Mouse (Mus musculus): ENCODE measurements at regions not wholly inside any gene's neighbourhood (a gene's known extent, or its start where the extent isn't known, plus 50 kb on each side); places are given as distances from the start of the nearest gene placed in this dataset.

- no peak for TF ChIP-seq POLR2A (IDR thresholded peaks at IDR 0.05; ENCODE audit: borderline replicate concordance, extremely low read depth, insufficient read depth, insufficient read length, poor library complexity, severe bottlenecking)
- TF ChIP-seq CTCF (IDR thresholded peaks at IDR 0.05; ENCODE audit: borderline replicate concordance, extremely low read depth, insufficient read depth, insufficient read length), result no peak
- DNase-seq (ENCODE audit: low read depth), result no peak
Measured at GRCm38 (mm10) chr13:107389074-107389473, 367.1 kb upstream of the Kif2a start.

DNA sequence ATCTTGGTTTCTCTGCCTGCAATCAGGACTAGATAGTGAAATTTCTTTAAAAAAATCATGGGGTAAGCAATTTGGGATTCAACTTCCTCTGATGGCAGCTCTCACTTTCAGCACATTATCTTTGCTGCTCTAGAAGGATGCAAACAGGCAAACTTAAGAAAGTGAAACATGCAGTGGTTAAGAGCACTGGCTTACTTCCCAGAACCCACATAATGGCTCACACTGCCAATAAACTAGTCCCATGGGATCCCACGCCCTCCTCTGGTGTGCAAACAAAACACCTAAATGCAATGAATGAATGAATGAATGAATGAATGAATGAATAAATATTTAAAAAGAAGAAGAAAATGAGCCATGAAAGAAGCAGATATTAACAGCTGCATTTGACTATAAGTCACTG lies 356.1 kb upstream of the Kif2a start:
- DNase-seq (ENCODE audit: low read depth), result no peak
- TF ChIP-seq CTCF (IDR thresholded peaks at IDR 0.05; ENCODE audit: borderline replicate concordance, extremely low read depth, insufficient read depth, insufficient read length), result no peak
- TF ChIP-seq POLR2A (IDR thresholded peaks at IDR 0.05; ENCODE audit: borderline replicate concordance, extremely low read depth, insufficient read depth, insufficient read length, poor library complexity, severe bottlenecking), result no peak

- no peak for TF ChIP-seq POLR2A (IDR thresholded peaks at IDR 0.05; ENCODE audit: borderline replicate concordance, extremely low read depth, insufficient read depth, insufficient read length, poor library complexity, severe bottlenecking)
- TF ChIP-seq CTCF (IDR thresholded peaks at IDR 0.05; ENCODE audit: borderline replicate concordance, extremely low read depth, insufficient read depth, insufficient read length), result no peak
- no peak for DNase-seq (ENCODE audit: low read depth)
Measured at GRCm38 (mm10) chr13:107372666-107373065, 350.7 kb upstream of the Kif2a start.

- DNase-seq (ENCODE audit: low read depth), result no peak
- TF ChIP-seq CTCF (IDR thresholded peaks at IDR 0.05; ENCODE audit: borderline replicate concordance, extremely low read depth, insufficient read depth, insufficient read length) (no peak), POLR2A (IDR thresholded peaks at IDR 0.05; ENCODE audit: borderline replicate concordance, extremely low read depth, insufficient read depth, insufficient read length, poor library complexity, severe bottlenecking) (no peak)
Measured at GRCm38 (mm10) chr13:107371616-107372582, 350.0 kb upstream of the Kif2a start.

DNA sequence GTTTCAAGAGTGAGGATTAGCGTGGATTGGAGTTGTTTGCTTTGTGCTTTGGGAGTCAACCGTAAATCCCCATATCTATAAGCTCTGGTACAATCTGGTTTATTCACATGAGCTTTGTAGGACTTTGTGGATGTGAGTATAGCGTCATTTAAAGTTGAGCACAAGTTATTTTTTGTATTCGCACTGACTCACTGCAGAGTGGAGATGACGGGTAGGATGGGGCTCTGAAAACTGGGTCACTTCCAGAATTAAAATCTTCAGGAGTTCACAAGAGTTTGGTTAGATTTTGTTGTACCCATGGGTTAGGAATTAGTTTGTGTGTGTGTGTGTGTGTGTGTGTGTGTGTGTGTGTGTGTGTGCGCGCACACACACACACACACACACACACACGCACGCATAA lies 345.7 kb upstream of the Kif2a start:
- no peak for DNase-seq (ENCODE audit: low read depth)
- TF ChIP-seq POLR2A (IDR thresholded peaks at IDR 0.05; ENCODE audit: borderline replicate concordance, extremely low read depth, insufficient read depth, insufficient read length, poor library complexity, severe bottlenecking), result no peak
- no peak for TF ChIP-seq CTCF (IDR thresholded peaks at IDR 0.05; ENCODE audit: borderline replicate concordance, extremely low read depth, insufficient read depth, insufficient read length)

DNA sequence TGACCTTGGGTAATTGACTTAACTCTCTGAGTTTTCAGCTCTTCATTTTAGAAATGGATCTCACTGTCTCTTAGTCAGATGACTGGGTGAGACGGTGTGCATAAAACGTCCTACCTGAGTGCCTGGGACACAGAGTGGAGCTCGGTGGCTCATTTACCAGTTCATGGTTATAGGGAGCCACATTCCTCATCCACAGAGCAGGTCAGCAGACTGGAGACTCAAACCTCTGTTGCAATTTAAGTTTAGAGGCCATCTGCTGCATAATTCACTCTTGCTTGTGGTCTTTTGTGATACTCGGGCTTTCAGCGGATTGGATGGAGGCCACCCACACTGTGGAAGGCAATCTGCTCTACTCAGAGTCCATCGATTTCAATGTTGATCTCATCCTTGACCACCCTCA lies 343.8 kb upstream of the Kif2a start:
- no peak for DNase-seq (ENCODE audit: low read depth)
- no peak for TF ChIP-seq CTCF (IDR thresholded peaks at IDR 0.05; ENCODE audit: borderline replicate concordance, extremely low read depth, insufficient read depth, insufficient read length)

DNA sequence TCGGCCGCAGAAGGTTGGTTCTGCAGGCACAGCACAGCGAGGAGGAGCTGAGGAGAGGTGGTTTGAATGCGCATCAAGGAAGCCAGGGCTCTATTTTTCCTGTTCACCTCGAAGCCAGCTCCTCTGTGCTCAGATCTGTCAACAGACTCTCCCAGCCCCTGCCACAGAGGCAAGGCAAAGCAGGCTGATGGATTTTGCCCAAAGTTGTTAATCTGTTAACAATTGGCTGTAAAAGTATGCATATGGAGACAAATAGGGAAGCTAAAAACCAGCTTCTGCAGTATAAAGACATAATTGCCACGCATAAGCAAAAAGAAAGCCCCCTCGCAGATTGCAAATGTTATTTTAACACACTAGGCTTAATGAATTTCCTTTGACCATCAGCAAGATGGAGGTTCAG lies 343.3 kb upstream of the Kif2a start:
- TF ChIP-seq POLR2A (IDR thresholded peaks at IDR 0.05; ENCODE audit: borderline replicate concordance, extremely low read depth, insufficient read depth, insufficient read length, poor library complexity, severe bottlenecking) (no peak), CTCF (IDR thresholded peaks at IDR 0.05; ENCODE audit: borderline replicate concordance, extremely low read depth, insufficient read depth, insufficient read length) (no peak)
- DNase-seq (ENCODE audit: low read depth), result no peak

DNA sequence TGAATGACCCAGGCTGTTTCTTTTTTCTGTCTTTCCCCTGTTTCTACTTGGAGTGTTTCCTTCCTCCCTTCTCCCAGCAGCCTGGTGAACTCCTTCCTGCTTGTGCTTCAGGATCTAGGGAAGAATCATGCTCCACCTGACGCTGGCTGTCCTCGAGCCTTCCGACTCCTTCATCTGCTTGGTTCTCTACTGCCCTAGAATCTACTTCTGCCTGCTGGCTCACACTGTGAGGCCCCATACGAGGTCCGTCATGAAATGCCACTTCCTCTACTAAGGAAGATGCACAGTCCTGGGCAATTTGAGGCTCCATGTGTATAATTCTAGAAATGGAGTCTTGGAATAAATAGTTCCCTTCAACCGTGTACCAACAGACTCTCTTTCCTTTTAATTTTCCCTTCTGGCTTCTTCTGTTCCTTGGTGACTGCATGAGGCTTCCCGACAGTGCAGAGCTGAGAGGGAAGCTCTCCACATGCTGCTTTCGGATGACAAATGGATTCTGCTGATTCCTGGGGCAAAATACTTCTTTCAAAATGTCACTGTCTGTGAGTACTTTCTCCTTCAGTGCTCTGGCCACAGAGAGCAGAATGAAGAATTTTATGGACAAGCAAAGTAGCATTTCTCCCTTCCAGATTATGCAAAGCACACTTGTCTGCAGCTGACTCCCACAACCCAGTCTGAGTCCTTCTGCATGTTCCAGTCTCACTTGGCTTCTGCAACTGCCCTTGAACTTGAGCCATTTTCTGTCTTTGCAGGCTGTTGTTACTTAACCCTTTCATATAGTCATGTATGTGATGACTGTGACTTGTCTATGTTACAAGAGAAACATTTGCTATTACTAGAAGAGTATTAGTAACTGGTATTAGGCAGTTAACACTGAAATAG lies 341.1 kb upstream of the Kif2a start:
- DNase-seq (ENCODE audit: low read depth), result no peak

GRCm38 (mm10) chr13:107340802-107341364 lies 319.0 kb upstream of the Kif2a start:
- DNase-seq (ENCODE audit: low read depth), result peak; percentile 36
- no peak for TF ChIP-seq CTCF (IDR thresholded peaks at IDR 0.05; ENCODE audit: borderline replicate concordance, extremely low read depth, insufficient read depth, insufficient read length)
- TF ChIP-seq POLR2A (IDR thresholded peaks at IDR 0.05; ENCODE audit: borderline replicate concordance, extremely low read depth, insufficient read depth, insufficient read length, poor library complexity, severe bottlenecking), result no peak

More for the DNA sequence above, 341.1 kb upstream of the Kif2a start:
- TF ChIP-seq CTCF (IDR thresholded peaks at IDR 0.05; ENCODE audit: borderline replicate concordance, extremely low read depth, insufficient read depth, insufficient read length) (no peak), POLR2A (IDR thresholded peaks at IDR 0.05; ENCODE audit: borderline replicate concordance, extremely low read depth, insufficient read depth, insufficient read length, poor library complexity, severe bottlenecking) (no peak)

DNA sequence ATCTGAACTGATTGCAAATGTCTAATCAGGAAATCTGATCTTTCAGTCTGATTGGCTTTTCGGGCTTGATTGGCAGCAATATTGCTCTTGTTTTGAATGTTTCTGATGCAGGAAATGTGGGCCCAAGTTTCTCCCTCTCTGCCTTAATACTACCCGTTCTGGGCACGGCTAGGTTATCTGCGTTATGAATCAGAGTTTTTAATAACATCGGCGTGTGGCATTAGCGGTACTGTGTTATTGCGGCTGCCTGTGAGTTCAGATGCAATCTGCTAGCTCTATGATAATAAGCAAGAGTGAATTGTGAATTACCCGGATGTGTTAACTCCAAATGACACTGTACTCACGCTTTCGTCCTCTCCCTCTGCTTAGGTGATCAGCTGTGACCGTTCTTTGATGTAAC lies 316.2 kb upstream of the Kif2a start:
- DNase-seq (ENCODE audit: low read depth), result peak; percentile 61
- TF ChIP-seq CTCF (IDR thresholded peaks at IDR 0.05; ENCODE audit: borderline replicate concordance, extremely low read depth, insufficient read depth, insufficient read length), result no peak
- no peak for TF ChIP-seq POLR2A (IDR thresholded peaks at IDR 0.05; ENCODE audit: borderline replicate concordance, extremely low read depth, insufficient read depth, insufficient read length, poor library complexity, severe bottlenecking)

- TF ChIP-seq POLR2A (IDR thresholded peaks at IDR 0.05; ENCODE audit: borderline replicate concordance, extremely low read depth, insufficient read depth, insufficient read length, poor library complexity, severe bottlenecking), result no peak
- TF ChIP-seq CTCF (IDR thresholded peaks at IDR 0.05; ENCODE audit: borderline replicate concordance, extremely low read depth, insufficient read depth, insufficient read length), result no peak
- DNase-seq (ENCODE audit: low read depth), result peak; percentile 72
Measured at GRCm38 (mm10) chr13:107337111-107337510, 315.2 kb upstream of the Kif2a start.

All from brain, embryonic 14.5 days (tissue).